Mouse (Mus musculus): ENCODE data around the gene Fam131a. TPM values are rescaled to one million over a fixed set of nuclear protein-coding genes. Genes with fewer than 3 reads are reported as not detected.

Gene Fam131a
- polyA plus RNA-seq, 1 experiment = 53.5 TPM

- no peak for DNase-seq (ENCODE audit: low read depth)
- TF ChIP-seq POLR2A (IDR thresholded peaks at IDR 0.05; ENCODE audit: borderline replicate concordance, extremely low read depth, insufficient read depth, insufficient read length, poor library complexity, severe bottlenecking) (no peak), CTCF (IDR thresholded peaks at IDR 0.05; ENCODE audit: borderline replicate concordance, extremely low read depth, insufficient read depth, insufficient read length) (no peak)
Measured at GRCm38 (mm10) chr16:20710370-20710769, 17.3 kb downstream of the Fam131a start.

- no peak for TF ChIP-seq POLR2A (IDR thresholded peaks at IDR 0.05; ENCODE audit: borderline replicate concordance, extremely low read depth, insufficient read depth, insufficient read length, poor library complexity, severe bottlenecking)
- TF ChIP-seq CTCF (IDR thresholded peaks at IDR 0.05; ENCODE audit: borderline replicate concordance, extremely low read depth, insufficient read depth, insufficient read length) = 0 out of 2 replicates have a peak, but pooled peaks have one; percentile 7
- DNase-seq (ENCODE audit: low read depth) = no peak
Measured at GRCm38 (mm10) chr16:20710810-20711209, 17.8 kb downstream of the Fam131a start.

- no peak for DNase-seq (ENCODE audit: low read depth)
- TF ChIP-seq CTCF (IDR thresholded peaks at IDR 0.05; ENCODE audit: borderline replicate concordance, extremely low read depth, insufficient read depth, insufficient read length) = no peak
- TF ChIP-seq POLR2A (IDR thresholded peaks at IDR 0.05; ENCODE audit: borderline replicate concordance, extremely low read depth, insufficient read depth, insufficient read length, poor library complexity, severe bottlenecking) = no peak
Measured at GRCm38 (mm10) chr16:20712190-20712589, 19.1 kb downstream of the Fam131a start.

- no peak for TF ChIP-seq CTCF (IDR thresholded peaks at IDR 0.05; ENCODE audit: borderline replicate concordance, extremely low read depth, insufficient read depth, insufficient read length)
- no peak for TF ChIP-seq POLR2A (IDR thresholded peaks at IDR 0.05; ENCODE audit: borderline replicate concordance, extremely low read depth, insufficient read depth, insufficient read length, poor library complexity, severe bottlenecking)
- DNase-seq (ENCODE audit: low read depth) = no peak
Measured at GRCm38 (mm10) chr16:20712889-20713288, 19.8 kb downstream of the Fam131a start.

GRCm38 (mm10) chr16:20714307-20715080 is 21.5 kb downstream of the Fam131a start:
- DNase-seq (ENCODE audit: low read depth) = no peak
- TF ChIP-seq CTCF (IDR thresholded peaks at IDR 0.05; ENCODE audit: borderline replicate concordance, extremely low read depth, insufficient read depth, insufficient read length) (no peak), POLR2A (IDR thresholded peaks at IDR 0.05; ENCODE audit: borderline replicate concordance, extremely low read depth, insufficient read depth, insufficient read length, poor library complexity, severe bottlenecking) (no peak)

GRCm38 (mm10) chr16:20715161-20715560 is 22.1 kb downstream of the Fam131a start:
- DNase-seq (ENCODE audit: low read depth) = no peak
- TF ChIP-seq CTCF (IDR thresholded peaks at IDR 0.05; ENCODE audit: borderline replicate concordance, extremely low read depth, insufficient read depth, insufficient read length) (no peak), POLR2A (IDR thresholded peaks at IDR 0.05; ENCODE audit: borderline replicate concordance, extremely low read depth, insufficient read depth, insufficient read length, poor library complexity, severe bottlenecking) (no peak)

- TF ChIP-seq POLR2A (IDR thresholded peaks at IDR 0.05; ENCODE audit: borderline replicate concordance, extremely low read depth, insufficient read depth, insufficient read length, poor library complexity, severe bottlenecking) (no peak), CTCF (IDR thresholded peaks at IDR 0.05; ENCODE audit: borderline replicate concordance, extremely low read depth, insufficient read depth, insufficient read length) (no peak)
- DNase-seq (ENCODE audit: low read depth) = no peak
Measured at GRCm38 (mm10) chr16:20715566-20715965, 22.5 kb downstream of the Fam131a start.

- peak; percentile 73 for TF ChIP-seq POLR2A (IDR thresholded peaks at IDR 0.05; ENCODE audit: borderline replicate concordance, extremely low read depth, insufficient read depth, insufficient read length, poor library complexity, severe bottlenecking)
- TF ChIP-seq CTCF (IDR thresholded peaks at IDR 0.05; ENCODE audit: borderline replicate concordance, extremely low read depth, insufficient read depth, insufficient read length) = peak; percentile 42; the same call in 1 of the 2 replicates
- DNase-seq (ENCODE audit: low read depth) = peak; percentile 92
Measured at GRCm38 (mm10) chr16:20715976-20716840, 23.2 kb downstream of the Fam131a start.

GRCm38 (mm10) chr16:20716841-20717180 is 23.8 kb downstream of the Fam131a start:
- peak; percentile 43 for DNase-seq (ENCODE audit: low read depth)
- TF ChIP-seq CTCF (IDR thresholded peaks at IDR 0.05; ENCODE audit: borderline replicate concordance, extremely low read depth, insufficient read depth, insufficient read length) (no peak), POLR2A (IDR thresholded peaks at IDR 0.05; ENCODE audit: borderline replicate concordance, extremely low read depth, insufficient read depth, insufficient read length, poor library complexity, severe bottlenecking) (no peak)

GRCm38 (mm10) chr16:20717181-20717977 is 24.3 kb downstream of the Fam131a start, which contains the start of the genes Polr2h and Clcn2:
TSS of gene Polr2h (plus strand) at chr16:20717665.
TSS of gene Clcn2 (minus strand) at chr16:20717746.
- TF ChIP-seq CTCF (IDR thresholded peaks at IDR 0.05; ENCODE audit: borderline replicate concordance, extremely low read depth, insufficient read depth, insufficient read length) (peak; percentile 54), POLR2A (IDR thresholded peaks at IDR 0.05; ENCODE audit: borderline replicate concordance, extremely low read depth, insufficient read depth, insufficient read length, poor library complexity, severe bottlenecking) (peak; percentile 61; the same call in 1 of the 2 replicates)
- peak; percentile 98 for DNase-seq (ENCODE audit: low read depth)

All from brain, embryonic 14.5 days (tissue).